Mouse (Mus musculus) olfactory bulb, adult 2 months (tissue): ENCODE measurements around the gene Mvp.

Experiments used
- CTCF ChIP-seq: fragments of 200-500 bp; IDR thresholded peaks from 2 replicates; pipeline ENCODE4 v1.5.1; 2012; ENCODE audit warnings: low read depth, mild to moderate bottlenecking, low read length, moderate library complexity; ENCODE audit not compliant: insufficient read depth
- POLR2A ChIP-seq: fragments of 200-500 bp; IDR thresholded peaks from 2 replicates; pipeline ENCODE4 v1.6.1; 2012; ENCODE audit warnings: mild to moderate bottlenecking, low read depth, low read length, moderate library complexity; ENCODE audit not compliant: insufficient read depth

DNA sequence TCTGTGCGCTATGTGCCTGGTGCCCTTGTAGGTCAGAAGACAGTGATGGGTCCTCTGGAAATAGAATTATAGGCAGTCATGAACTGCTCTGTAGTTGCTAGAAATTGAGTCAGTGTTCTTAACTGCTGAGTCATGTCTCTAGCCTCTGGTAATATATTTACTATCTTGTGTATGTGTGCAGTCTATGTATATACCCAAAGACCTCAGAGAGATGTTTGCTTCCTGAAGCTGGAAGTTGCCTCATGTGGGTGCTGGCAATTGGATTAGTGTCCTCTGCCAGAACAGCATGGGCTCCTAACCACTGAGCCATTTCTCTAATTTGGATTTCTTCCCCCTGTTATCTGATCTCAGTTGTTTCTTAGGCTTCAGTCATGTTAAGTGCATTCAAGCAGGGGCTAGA, 15.8 kb upstream of the Mvp start:
- TF ChIP-seq CTCF = no peak
- TF ChIP-seq POLR2A = no peak
